Mouse (Mus musculus): ENCODE data around the gene Asic4.

GRCm38 (mm10) chr1:75423780-75424390 is 26.4 kb upstream of the Asic4 start:
- no peak for TF ChIP-seq GATA1 (IDR thresholded peaks at IDR 0.05; ENCODE audit: low read length)
- TF ChIP-seq TAL1 (IDR thresholded peaks at IDR 0.05; ENCODE audit: low read length) = no peak

Measured in erythroblast, embryonic 14.5 days (primary cell).